24 mouse cellular contexts compared by ENCODE assay signal in genomic region chr2:44693898-44694297, GRCm38 (mm10).
DNase-seq lines count a peak whose midpoint lies in the region; ATAC-seq and TF ChIP-seq lines count a peak whose summit lies in the region.
"Had no signal": no experiment of that assay in that cellular context is flagged by ENCODE, and none has a peak within 500 bp of the region (broad histone marks: within the 10 kb centered on the region; RNA-seq: fewer than 3 reads in every experiment).

No protein-coding gene starts in this region.

- H3K9me3 ChIP-seq in midbrain, embryonic 11.5 days (ENCODE audit: control insufficient read depth, low read length), result no peaks in the 10 kb centered on the region
- H3K9me3 ChIP-seq in midbrain, postnatal 0 days (ENCODE audit: low read length), result no peaks in the 10 kb centered on the region
- H3K9me3 ChIP-seq: embryonic facial prominence, embryonic 10.5 days; embryonic facial prominence, embryonic 13.5 days; forebrain, embryonic 12.5 days; forebrain, embryonic 15.5 days; heart, embryonic 12.5 days; heart, embryonic 15.5 days; hindbrain, embryonic 15.5 days had no signal

- no peaks in the 10 kb centered on the region for H3K27me3 ChIP-seq in midbrain, embryonic 11.5 days (ENCODE audit: control insufficient read depth, insufficient read depth, low read length)
- H3K27me3 ChIP-seq in midbrain, postnatal 0 days (ENCODE audit: insufficient read depth, low read length), result no peaks in the 10 kb centered on the region
- H3K27me3 ChIP-seq: embryonic facial prominence, embryonic 13.5 days; forebrain, embryonic 12.5 days; forebrain, embryonic 15.5 days; heart, embryonic 12.5 days; heart, embryonic 15.5 days; hindbrain, embryonic 15.5 days had no signal

- no peaks in the 10 kb centered on the region for H3K36me3 ChIP-seq in midbrain, embryonic 11.5 days (ENCODE audit: control insufficient read depth, insufficient read depth, low read length)
- no peaks in the 10 kb centered on the region for H3K36me3 ChIP-seq in midbrain, postnatal 0 days (ENCODE audit: insufficient read depth, low read length)
- H3K36me3 ChIP-seq: embryonic facial prominence, embryonic 10.5 days; embryonic facial prominence, embryonic 13.5 days; forebrain, embryonic 12.5 days; forebrain, embryonic 15.5 days; heart, embryonic 12.5 days; heart, embryonic 15.5 days; hindbrain, embryonic 15.5 days had no signal

- H3K9ac ChIP-seq in midbrain, embryonic 11.5 days (ENCODE audit: low read length), result no peak overlapping the region
- H3K9ac ChIP-seq in midbrain, postnatal 0 days (replicated peaks; ENCODE audit: low read length, poor library complexity, severe bottlenecking), result no peak overlapping the region
- H3K9ac ChIP-seq: embryonic facial prominence, embryonic 13.5 days; forebrain, embryonic 12.5 days; forebrain, embryonic 15.5 days; heart, embryonic 12.5 days; heart, embryonic 15.5 days; hindbrain, embryonic 15.5 days had no signal

- 18% methylated on average over 1 of the region's 1 CpGs for WGBS in midbrain, embryonic 11.5 days
- WGBS in midbrain, postnatal 0 days, result 27% methylated on average over 1 of the region's 1 CpGs

- no peak overlapping the region for H3K27ac ChIP-seq in midbrain, embryonic 11.5 days (ENCODE audit: low read depth, low read length)
- no peak overlapping the region for H3K27ac ChIP-seq in midbrain, postnatal 0 days (ENCODE audit: low read depth, low read length)
- H3K27ac ChIP-seq: embryonic facial prominence, embryonic 10.5 days; embryonic facial prominence, embryonic 13.5 days; forebrain, embryonic 12.5 days; forebrain, embryonic 15.5 days; heart, embryonic 15.5 days; hindbrain, embryonic 15.5 days had no signal

- H3K4me1 ChIP-seq in midbrain, embryonic 11.5 days (ENCODE audit: control insufficient read depth, insufficient read depth, low read length), result 0 out of 2 replicates have a peak, but pooled peaks cover 3% of the 10 kb centered on the region
- no peaks in the 10 kb centered on the region for H3K4me1 ChIP-seq in midbrain, postnatal 0 days (ENCODE audit: insufficient read depth, low read length)
- H3K4me1 ChIP-seq: embryonic facial prominence, embryonic 10.5 days; embryonic facial prominence, embryonic 13.5 days; heart, embryonic 12.5 days; heart, embryonic 15.5 days; hindbrain, embryonic 15.5 days had no signal

- DNase-seq in cerebellum, postnatal 10 days, result peak; percentile 45 to 56
- no peak for DNase-seq in cerebellum, adult 11-12 months
- DNase-seq in embryo, embryonic 10.5 days (ENCODE audit: low spot score), result peak; percentile 17
- no peak for DNase-seq in embryo, embryonic 11 days
- no peak for DNase-seq in midbrain, embryonic 11.5 days (ENCODE audit: low spot score, missing footprints)
- DNase-seq in midbrain, postnatal 0 days (ENCODE audit: low spot score), result no peak
- DNase-seq: adrenal gland, adult 8-10 months; adrenal gland, postnatal 25 days; cerebellum, adult 2 months; cerebellum, postnatal 25 days; gastrocnemius, postnatal 25 days; heart, adult 18-20 months; heart, postnatal 10 days; heart, postnatal 36 days had no signal

- H3K4me2 ChIP-seq in midbrain, embryonic 11.5 days, result no peak overlapping the region
- H3K4me2 ChIP-seq in midbrain, postnatal 0 days (ENCODE audit: low read depth, low read length, poor library complexity, severe bottlenecking), result no peak overlapping the region
- H3K4me2 ChIP-seq: embryonic facial prominence, embryonic 13.5 days; forebrain, embryonic 12.5 days; forebrain, embryonic 15.5 days; heart, embryonic 12.5 days; heart, embryonic 15.5 days; hindbrain, embryonic 15.5 days had no signal

- ATAC-seq in midbrain, embryonic 11.5 days (ENCODE audit: low FRiP score), result peak; percentile 52; the same call in 1 of the 2 replicates
- no peak for ATAC-seq in midbrain, postnatal 0 days (ENCODE audit: low FRiP score)
- ATAC-seq: activated CD4-positive, CD25-positive, alpha-beta regulatory T cell, adult 4 months; forebrain, embryonic 15.5 days; intestine, postnatal 0 days had no signal

- no peak for TF ChIP-seq CTCF in midbrain, postnatal 0 days (IDR thresholded peaks at IDR 0.05)

- H3K4me3 ChIP-seq in midbrain, embryonic 11.5 days (ENCODE audit: low read depth, low read length), result no peak overlapping the region
- H3K4me3 ChIP-seq in midbrain, postnatal 0 days (ENCODE audit: low read depth, low read length), result no peak overlapping the region
- H3K4me3 ChIP-seq: embryonic facial prominence, embryonic 10.5 days; embryonic facial prominence, embryonic 13.5 days; erythroblast, embryonic 14.5 days; forebrain, embryonic 12.5 days; forebrain, embryonic 15.5 days; heart, embryonic 12.5 days; heart, embryonic 15.5 days; hindbrain, embryonic 15.5 days had no signal

Comparison
In these comparisons a context has a peak if more than half of its experiments do, and no peak if none do; other contexts are left out.
1. DNase-seq: peak in cerebellum, postnatal 10 days (2 of 2) and embryo, embryonic 10.5 days (single experiment); none in cerebellum, adult 11-12 months (single experiment), embryo, embryonic 11 days (single experiment), midbrain, embryonic 11.5 days (single experiment) and midbrain, postnatal 0 days (single experiment).